ENCODE assay signal across 23 mouse cellular contexts in the genomic region with DNA sequence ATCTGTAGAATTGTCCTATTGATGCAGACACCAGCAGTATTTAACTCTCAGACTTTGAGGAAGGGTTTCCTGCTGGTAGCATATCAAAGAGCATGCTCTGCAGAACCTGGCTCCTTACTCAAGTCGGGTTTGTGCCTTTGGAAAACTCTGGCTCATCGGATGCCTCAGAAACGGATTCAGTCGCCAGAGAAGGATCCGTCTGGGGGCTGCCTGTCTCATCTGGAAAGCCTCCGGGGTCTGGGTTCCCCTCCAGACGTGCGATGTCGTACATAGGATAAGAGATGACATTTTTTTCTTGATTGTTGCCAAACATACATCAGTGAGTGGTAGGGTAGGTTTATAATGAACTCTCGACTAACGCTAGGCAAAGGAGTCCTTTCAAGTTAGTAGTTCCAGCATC.
"Had no signal": no experiment of that assay in that cellular context is flagged by ENCODE, and none has a peak within 500 bp of the region (broad histone marks: within the 10 kb centered on the region; RNA-seq: fewer than 3 reads in every experiment).

No protein-coding gene starts in this region.

- H3K9ac ChIP-seq: limb, embryonic 13.5 days; liver, embryonic 12.5 days; liver, embryonic 15.5 days; midbrain, embryonic 12.5 days; midbrain, embryonic 15.5 days; neural tube, embryonic 12.5 days; neural tube, embryonic 15.5 days had no signal

- H3K9me3 ChIP-seq: limb, embryonic 10.5 days; limb, embryonic 13.5 days; liver, embryonic 12.5 days; liver, embryonic 15.5 days; midbrain, embryonic 12.5 days; midbrain, embryonic 15.5 days; neural tube, embryonic 12.5 days; neural tube, embryonic 15.5 days had no signal

- ATAC-seq: intestine, postnatal 0 days; liver, embryonic 12.5 days; midbrain, embryonic 15.5 days had no signal

- H3K4me1 ChIP-seq: limb, embryonic 10.5 days; limb, embryonic 13.5 days; liver, embryonic 12.5 days; liver, embryonic 15.5 days; midbrain, embryonic 12.5 days; midbrain, embryonic 15.5 days; neural tube, embryonic 12.5 days; neural tube, embryonic 15.5 days had no signal

- H3K27me3 ChIP-seq: limb, embryonic 13.5 days; liver, embryonic 12.5 days; liver, embryonic 15.5 days; midbrain, embryonic 12.5 days; midbrain, embryonic 15.5 days; neural tube, embryonic 12.5 days; neural tube, embryonic 15.5 days had no signal

- H3K4me3 ChIP-seq: limb, embryonic 10.5 days; limb, embryonic 13.5 days; liver, embryonic 12.5 days; liver, embryonic 15.5 days; midbrain, embryonic 12.5 days; midbrain, embryonic 15.5 days; neural tube, embryonic 12.5 days; neural tube, embryonic 15.5 days had no signal

- H3K4me2 ChIP-seq: limb, embryonic 13.5 days; liver, embryonic 12.5 days; liver, embryonic 15.5 days; midbrain, embryonic 12.5 days; midbrain, embryonic 15.5 days; neural tube, embryonic 12.5 days; neural tube, embryonic 15.5 days had no signal

- DNase-seq: kidney, adult 2 months; layer of hippocampus, adult 9-11 months; layer of hippocampus, postnatal 36 days; liver; lung, postnatal 10 days; right cerebral cortex, adult 18-20 months; right cerebral cortex, postnatal 14 days; right cerebral cortex, postnatal 4 days; thymus, adult 2 months; thymus, postnatal 14 days; thymus, postnatal 4 days had no signal

- H3K27ac ChIP-seq: kidney, postnatal 0 days; limb, embryonic 10.5 days; limb, embryonic 13.5 days; liver, embryonic 12.5 days; liver, embryonic 15.5 days; macrophage; midbrain, embryonic 12.5 days; midbrain, embryonic 15.5 days; neural tube, embryonic 12.5 days; neural tube, embryonic 15.5 days; stomach, postnatal 0 days had no signal
